Mouse (Mus musculus) forebrain, embryonic 13.5 days (tissue): Measurements from ENCODE around the gene Pltp. TPM values are rescaled to one million over a fixed set of nuclear protein-coding genes. Genes with fewer than 3 reads are reported as not detected.
A peak's percentile ranks its signal among the peaks of the same experiment; 100 is the strongest.
"Not testable (repeated sequence)": the region's sequence is repeated elsewhere in the genome, so short reads cannot be mapped to it uniquely, and the experiment has no call there.

Experiments used
- ATAC-seq: fragments of 200-750 bp; cut with Nextera tagmentation; 2 replicates; pipeline ENCODE4 v1.8.0; 2017
- H3K27ac ChIP-seq: fragments of 300-500 bp; sonication (generic); 2 replicates; pipeline ENCODE4 v1.5.1; 2015; ENCODE audit warnings: inconsistent platforms, mild to moderate bottlenecking, moderate library complexity
- H3K27me3 ChIP-seq: fragments of 300-500 bp; sonication (generic); 2 replicates; pipeline ENCODE4 v1.6.1; 2015; ENCODE audit warnings: mild to moderate bottlenecking, inconsistent platforms
- H3K36me3 ChIP-seq: fragments of 300-500 bp; sonication (generic); 2 replicates; pipeline ENCODE4 v1.6.1; 2015; ENCODE audit warnings: mild to moderate bottlenecking, inconsistent platforms; ENCODE audit not compliant: poor library complexity, severe bottlenecking
- H3K4me1 ChIP-seq: fragments of 300-500 bp; sonication (generic); 2 replicates; pipeline ENCODE4 v1.6.1; 2015; ENCODE audit warnings: inconsistent platforms
- H3K4me2 ChIP-seq: fragments of 300-500 bp; sonication (generic); 2 replicates; pipeline ENCODE4 v1.6.1; 2015; ENCODE audit warnings: inconsistent platforms, mild to moderate bottlenecking, moderate library complexity
- H3K4me3 ChIP-seq: fragments of 300-500 bp; sonication (generic); 2 replicates; pipeline ENCODE4 v1.5.1; 2015; ENCODE audit warnings: mild to moderate bottlenecking, inconsistent platforms
- H3K9ac ChIP-seq: fragments of 300-500 bp; sonication (generic); 2 replicates; pipeline ENCODE4 v1.6.1; 2015; ENCODE audit warnings: mild to moderate bottlenecking, inconsistent platforms
- H3K9me3 ChIP-seq: fragments of 300-500 bp; sonication (generic); replicated peaks from 2 replicates; pipeline ENCODE4 v1.6.1; 2016; ENCODE audit warnings: inconsistent platforms
- WGBS: fragments of 180-500 bp; shearing (Covaris S2); methylation state at CpG from one replicate; pipeline ENCODE4 v1.1.7; 2015; 5-methylcytosine and 5-hydroxymethylcytosine counted together
- polyA plus RNA-seq: library from polyadenylated mRNA; unstranded; fragments of >200 nt; fragmentation: Nextera tagmentation; extraction: Ambion mirVana; gene quantifications from 2 replicates; pipeline ENCODE4 v1.2.1, GENCODE M21; 2015

Gene Pltp
- polyA plus RNA-seq, 1 experiment from 2014 or later: 34.3 TPM

DNA sequence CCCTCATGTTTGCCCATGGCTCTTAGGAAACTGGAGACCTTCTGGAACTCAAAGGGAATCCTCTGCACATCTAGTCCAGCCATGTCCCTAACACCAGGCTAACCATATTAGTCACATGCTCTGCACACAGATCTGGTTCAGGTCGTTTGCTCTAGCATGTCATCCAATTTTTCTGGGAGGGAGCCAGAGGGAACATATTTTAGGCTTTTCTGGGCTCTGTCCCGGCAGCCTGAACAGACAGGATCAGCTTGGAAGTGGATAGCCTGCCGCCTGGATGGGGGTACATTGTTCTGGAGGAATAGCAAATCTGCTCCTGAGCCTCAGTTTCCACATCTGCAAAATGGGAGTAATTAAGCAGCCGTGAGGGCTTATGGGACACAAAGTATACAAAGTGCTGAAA lies 3.6 kb upstream of the Pltp start:
- no peak overlapping the region for H3K4me2 ChIP-seq
- 75% methylated on average over 4 of the region's 4 CpGs for WGBS
- no peak overlapping the region for H3K9ac ChIP-seq
- no peak for ATAC-seq
- peaks cover 37% of the 10 kb centered on the region for H3K27me3 ChIP-seq
- no peak overlapping the region for H3K4me3 ChIP-seq
- H3K9me3 ChIP-seq: no peaks in the 10 kb centered on the region
- no peaks in the 10 kb centered on the region for H3K36me3 ChIP-seq
- H3K4me1 ChIP-seq: peaks cover 32% of the 10 kb centered on the region
- no peak overlapping the region for H3K27ac ChIP-seq

DNA sequence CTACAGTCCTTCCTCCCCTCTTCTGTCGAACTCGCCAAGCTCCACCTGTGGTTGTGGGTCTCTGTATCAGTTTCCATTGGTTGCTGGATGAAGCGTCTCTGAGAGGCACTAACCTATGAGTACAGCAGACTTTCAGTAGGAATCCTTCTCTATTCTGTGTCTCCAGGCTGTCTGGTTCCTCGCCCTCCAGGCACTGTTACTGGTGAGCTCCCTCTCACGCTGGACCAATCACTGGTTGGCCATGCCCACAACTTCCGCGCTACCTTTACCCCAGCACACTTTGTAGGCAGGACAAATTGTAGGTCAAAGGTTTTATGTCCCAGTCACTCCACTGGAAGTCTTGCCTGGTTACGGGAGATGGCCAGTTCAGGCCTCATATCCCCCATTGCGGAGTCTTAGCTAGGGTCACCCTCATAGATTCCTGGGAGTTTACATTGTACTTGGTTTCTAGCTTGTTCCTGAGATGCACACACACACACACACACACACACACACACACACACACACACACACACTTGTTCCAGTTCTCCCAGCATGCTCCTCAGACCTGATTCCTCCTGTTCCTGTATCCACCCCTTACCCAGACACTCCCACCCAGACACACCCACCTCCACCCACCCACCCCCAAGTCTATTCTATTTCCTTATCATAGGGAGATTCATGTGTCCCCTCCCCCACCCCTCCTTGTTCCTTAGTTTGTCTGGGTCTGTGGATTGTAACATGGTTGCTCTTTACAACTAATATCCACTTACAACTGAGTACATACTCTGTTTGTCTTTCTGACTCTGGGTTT lies 2.3 kb upstream of the Pltp start:
- Histone ChIP-seq H3K36me3 (no peaks in the 10 kb centered on the region), H3K27ac (no peak overlapping the region), H3K4me1 (peaks cover 32% of the 10 kb centered on the region), H3K9me3 (no peaks in the 10 kb centered on the region), H3K4me3 (no peak overlapping the region), H3K4me2 (no peak overlapping the region), H3K9ac (no peak overlapping the region), H3K27me3 (peaks cover 48% of the 10 kb centered on the region)
- WGBS: 60% methylated on average over 9 of the region's 9 CpGs
- ATAC-seq: no peak

DNA sequence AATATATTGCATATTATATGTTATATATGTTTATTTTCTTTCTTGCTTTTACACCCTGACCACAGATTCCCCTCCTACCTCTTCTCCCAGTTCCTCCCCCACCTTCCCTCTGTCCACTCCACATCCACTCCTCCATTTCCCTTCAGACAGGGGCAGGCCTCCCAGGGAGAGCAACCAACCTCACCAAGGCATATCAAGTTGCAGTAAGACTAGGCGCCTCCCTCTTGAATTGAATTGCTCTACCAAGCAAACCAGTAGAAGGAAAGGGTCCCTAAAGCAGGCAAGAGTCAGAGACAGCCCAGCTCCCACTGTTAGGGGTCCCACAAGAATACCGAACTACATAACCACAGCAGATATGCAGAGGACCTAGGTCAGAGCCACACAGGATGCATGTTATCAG lies 1.6 kb upstream of the Pltp start:
- H3K36me3 ChIP-seq: no peaks in the 10 kb centered on the region
- ATAC-seq: no peak
- H3K27ac ChIP-seq: no peak overlapping the region
- 56% methylated on average over 2 of the region's 2 CpGs for WGBS
- peaks cover 32% of the 10 kb centered on the region for H3K4me1 ChIP-seq
- no peak overlapping the region for H3K4me2 ChIP-seq
- H3K4me3 ChIP-seq: no peak overlapping the region
- no peaks in the 10 kb centered on the region for H3K9me3 ChIP-seq
- H3K27me3 ChIP-seq: peaks cover 53% of the 10 kb centered on the region
- no peak overlapping the region for H3K9ac ChIP-seq

DNA sequence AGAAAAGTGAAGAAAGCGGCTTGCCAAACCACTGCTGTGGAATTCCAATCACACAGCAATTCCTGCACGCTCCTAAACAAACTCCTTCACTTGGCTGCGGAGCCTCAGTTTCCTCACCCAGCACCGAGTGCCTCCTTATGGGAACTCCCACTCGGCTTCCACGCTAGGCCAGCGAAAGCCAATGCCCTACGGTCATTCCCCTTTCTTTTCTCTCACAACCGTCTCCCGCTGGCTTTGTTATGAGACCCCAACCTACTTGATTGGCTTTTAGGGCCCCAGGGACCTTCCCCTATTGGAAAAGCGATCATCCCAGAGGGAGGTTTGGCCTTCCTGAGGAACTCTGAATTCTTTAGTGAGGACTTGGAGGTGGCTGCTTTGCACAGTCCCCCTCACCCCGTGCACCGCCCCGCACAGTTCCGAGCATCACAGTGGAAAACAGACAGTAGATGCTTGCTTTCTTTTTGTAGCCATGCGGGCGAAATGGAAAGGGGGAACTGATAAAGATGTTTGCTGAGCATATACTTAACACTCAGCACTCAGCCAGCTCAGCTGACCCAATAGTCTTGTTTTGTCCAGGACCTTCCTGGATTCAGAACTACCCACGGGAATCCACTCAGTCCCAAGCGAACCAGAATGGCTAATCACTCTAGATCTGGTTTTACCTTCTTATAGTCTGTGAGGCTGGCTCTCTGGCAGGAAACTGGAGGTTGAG lies 487 bp upstream of the Pltp start:
- ATAC-seq: 0 out of 2 replicates have a peak, but pooled peaks have one; percentile 17
- WGBS: 2% methylated on average over 19 of the region's 19 CpGs
- H3K9ac ChIP-seq: peak overlapping the region; percentile 61

DNA sequence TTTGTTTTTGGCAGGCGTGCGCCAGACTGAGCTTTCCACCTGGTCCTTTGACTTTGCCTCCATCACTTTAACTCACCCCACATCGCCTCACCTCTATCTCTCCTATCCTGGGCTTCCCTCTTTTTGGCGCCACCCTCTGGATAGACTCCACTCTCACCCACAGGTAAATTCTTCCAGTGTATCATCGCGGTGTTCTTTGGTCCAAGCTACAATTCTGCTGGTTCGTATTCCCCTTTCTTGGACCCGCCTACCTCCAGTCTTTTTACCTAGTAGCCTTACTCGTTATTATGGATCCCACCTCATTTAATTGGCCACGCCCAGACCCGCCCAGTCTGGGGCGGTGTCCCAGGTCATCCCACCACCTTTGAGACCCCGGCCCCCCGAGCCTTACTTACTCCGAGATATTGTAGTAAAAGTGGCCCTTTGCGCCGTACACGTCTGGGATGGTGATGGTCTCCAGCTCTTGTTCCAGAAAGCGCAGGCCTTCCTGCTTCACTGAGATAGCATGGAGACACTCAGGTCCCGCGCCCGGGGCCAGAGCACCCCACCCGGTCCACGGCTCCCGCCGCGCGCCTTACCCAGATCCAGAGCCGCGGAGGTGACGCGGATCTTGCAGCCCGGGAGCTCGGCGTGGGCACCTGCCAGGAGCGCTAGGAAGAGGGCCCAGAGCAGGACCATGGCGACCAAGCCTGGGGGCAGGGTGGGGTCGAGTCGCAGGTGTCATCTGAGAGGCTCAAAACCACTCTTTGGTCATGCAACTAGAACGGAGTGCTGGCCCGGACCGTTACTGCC lies 1.0 kb downstream of the Pltp start:
- peak overlapping the region; percentile 61 for H3K9ac ChIP-seq
- H3K36me3 ChIP-seq: no peaks in the 10 kb centered on the region
- H3K27ac ChIP-seq: no peak overlapping the region
- H3K27me3 ChIP-seq: peaks cover 56% of the 10 kb centered on the region
- WGBS: under 1% methylated on average over 42 of the region's 42 CpGs
- H3K4me2 ChIP-seq: peak overlapping the region; percentile 96
- no peak for ATAC-seq
- H3K4me1 ChIP-seq: peaks cover 22% of the 10 kb centered on the region
- H3K4me3 ChIP-seq: peak overlapping the region; percentile 49
- H3K9me3 ChIP-seq: no peaks in the 10 kb centered on the region

More for the DNA sequence above, 487 bp upstream of the Pltp start:
- H3K4me3 ChIP-seq: peak overlapping the region; percentile 49
- no peaks in the 10 kb centered on the region for H3K9me3 ChIP-seq
- H3K27me3 ChIP-seq: peaks cover 56% of the 10 kb centered on the region
- peaks cover 32% of the 10 kb centered on the region for H3K4me1 ChIP-seq
- no peak overlapping the region for H3K27ac ChIP-seq
- H3K4me2 ChIP-seq: peak overlapping the region; percentile 96
- H3K36me3 ChIP-seq: no peaks in the 10 kb centered on the region

DNA sequence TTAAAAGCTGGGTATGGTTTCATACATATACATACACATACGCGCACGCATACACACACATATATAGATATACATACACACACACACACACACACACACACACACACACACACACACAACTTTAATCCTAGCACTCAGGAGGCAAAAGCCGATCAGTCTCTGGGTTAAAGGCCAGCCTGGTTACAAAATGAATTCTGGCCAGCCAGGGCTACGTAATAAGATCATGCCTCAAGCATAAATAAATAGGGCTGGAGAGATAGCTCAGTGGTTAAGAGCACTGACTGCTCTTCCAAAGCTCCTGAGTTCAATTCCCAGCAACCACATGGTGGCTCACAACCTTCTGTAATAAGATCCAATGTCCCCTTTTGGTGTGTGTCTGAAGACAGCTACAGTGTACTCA lies 1.9 kb downstream of the Pltp start:
- ATAC-seq, H3K4me3 ChIP-seq, H3K27ac ChIP-seq, H3K9ac ChIP-seq, H3K9me3 ChIP-seq, H3K4me2 ChIP-seq, H3K36me3 ChIP-seq: not testable (repeated sequence)
- peaks cover 56% of the 10 kb centered on the region for H3K27me3 ChIP-seq
- WGBS: 81% methylated on average over 5 of the region's 5 CpGs
- H3K4me1 ChIP-seq: peaks cover 22% of the 10 kb centered on the region

DNA sequence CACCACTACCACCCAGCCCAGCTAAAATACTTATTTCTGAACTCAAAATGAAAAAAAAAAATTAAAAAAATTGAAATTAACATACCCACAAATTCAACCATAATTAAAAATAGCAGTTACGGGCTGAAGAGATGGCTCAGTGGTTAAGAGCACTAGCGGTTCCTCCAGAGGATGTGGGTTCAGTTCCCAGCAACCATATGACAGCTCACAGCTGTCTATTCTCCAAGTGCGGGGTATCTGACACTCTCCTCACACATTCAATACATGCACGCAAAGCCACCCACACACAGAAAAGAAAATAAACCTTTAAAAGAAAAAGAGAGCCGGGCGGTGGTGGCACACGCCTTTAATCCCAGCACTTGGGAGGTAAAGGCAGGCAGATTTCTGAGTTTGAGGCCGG lies 7.5 kb downstream of the Pltp start:
- ATAC-seq: no peak

DNA sequence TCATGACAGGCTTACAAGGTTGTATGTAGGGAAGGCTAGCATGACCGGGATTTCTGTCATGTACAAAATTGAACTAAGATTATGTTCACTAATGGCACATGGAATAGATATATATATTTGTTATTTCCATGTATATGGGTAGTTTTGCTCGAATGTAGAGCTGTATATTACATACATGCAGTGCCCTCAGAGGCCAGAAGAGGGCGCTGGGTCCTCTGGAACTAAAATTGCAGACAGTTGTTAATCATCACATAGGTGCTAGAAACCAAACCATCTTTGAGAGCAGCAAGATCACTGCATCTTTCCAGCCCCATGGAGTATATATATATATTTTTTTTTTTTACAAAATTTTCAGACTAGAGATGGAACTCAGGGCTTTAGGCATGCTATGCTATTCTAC lies 11.7 kb downstream of the Pltp start:
- no peaks in the 10 kb centered on the region for H3K9me3 ChIP-seq
- H3K27me3 ChIP-seq: no peaks in the 10 kb centered on the region
- no peaks in the 10 kb centered on the region for H3K36me3 ChIP-seq
- H3K27ac ChIP-seq: no peak overlapping the region
- H3K4me3 ChIP-seq: no peak overlapping the region
- no peak overlapping the region for H3K9ac ChIP-seq
- H3K4me1 ChIP-seq: no peaks in the 10 kb centered on the region
- WGBS: 55% methylated on average over 3 of the region's 3 CpGs
- H3K4me2 ChIP-seq: no peak overlapping the region
- no peak for ATAC-seq

More for the DNA sequence above, 7.5 kb downstream of the Pltp start:
- H3K4me1 ChIP-seq: no peaks in the 10 kb centered on the region
- no peaks in the 10 kb centered on the region for H3K9me3 ChIP-seq
- no peak overlapping the region for H3K9ac ChIP-seq
- no peak overlapping the region for H3K27ac ChIP-seq
- WGBS: 91% methylated on average over 8 of the region's 8 CpGs
- H3K4me2 ChIP-seq: no peak overlapping the region
- H3K4me3 ChIP-seq: no peak overlapping the region
- H3K36me3 ChIP-seq: no peaks in the 10 kb centered on the region
- H3K27me3 ChIP-seq: peaks cover 10% of the 10 kb centered on the region

DNA sequence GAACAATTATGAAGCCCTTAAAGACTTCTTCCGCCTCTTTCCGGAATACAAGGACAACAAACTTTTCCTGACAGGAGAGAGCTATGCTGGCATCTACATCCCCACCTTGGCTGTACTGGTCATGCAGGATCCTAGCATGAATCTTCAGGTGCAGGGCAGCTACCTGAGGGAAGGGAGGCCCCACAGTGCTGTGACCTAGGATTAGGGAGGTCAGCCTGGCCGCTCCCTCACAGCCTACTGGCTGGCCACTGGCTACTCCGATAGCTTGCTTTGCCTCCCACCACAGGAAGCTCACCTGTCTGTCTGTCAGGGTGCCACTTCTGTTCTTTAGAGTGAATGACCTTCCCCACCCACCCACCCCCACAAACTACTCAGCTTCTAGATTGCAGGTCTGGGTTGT lies 22.3 kb downstream of the Pltp start:
- Histone ChIP-seq H3K27ac (no peak overlapping the region), H3K4me2 (peak overlapping the region; percentile 95), H3K4me1 (peaks cover 23% of the 10 kb centered on the region), H3K36me3 (peaks cover 38% of the 10 kb centered on the region), H3K9me3 (no peaks in the 10 kb centered on the region), H3K27me3 (no peaks in the 10 kb centered on the region), H3K9ac (0 out of 2 replicates have a peak overlapping the region, but pooled peaks have one; percentile 74), H3K4me3 (peak overlapping the region; percentile 58; the same call in 1 of the 2 replicates)
- ATAC-seq: no peak
- 93% methylated on average over 4 of the region's 4 CpGs for WGBS

DNA sequence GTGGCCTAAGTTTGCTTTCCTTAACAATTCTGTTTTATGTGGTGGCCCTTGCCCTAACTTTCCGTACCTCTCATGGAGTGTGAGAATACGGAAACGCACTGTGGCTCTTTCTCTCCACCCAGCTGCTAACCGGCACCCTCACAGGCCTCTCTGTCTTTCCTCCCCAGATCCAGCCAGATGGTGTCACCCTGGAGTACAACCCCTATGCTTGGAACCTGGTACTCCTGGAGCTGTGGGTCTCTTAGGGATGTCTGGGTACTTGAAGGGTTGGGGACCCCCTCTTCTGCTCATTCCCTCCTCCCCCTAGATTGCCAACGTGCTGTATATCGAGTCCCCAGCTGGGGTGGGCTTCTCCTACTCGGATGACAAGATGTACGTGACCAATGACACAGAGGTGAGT lies 23.0 kb downstream of the Pltp start:
- Histone ChIP-seq H3K4me1 (peaks cover 23% of the 10 kb centered on the region), H3K9ac (peak overlapping the region; percentile 74), H3K9me3 (no peaks in the 10 kb centered on the region), H3K4me3 (peak overlapping the region; percentile 58), H3K4me2 (peak overlapping the region; percentile 95), H3K27me3 (no peaks in the 10 kb centered on the region), H3K27ac (no peak overlapping the region), H3K36me3 (peaks cover 32% of the 10 kb centered on the region)
- 43% methylated on average over 8 of the region's 8 CpGs for WGBS
- ATAC-seq: no peak

DNA sequence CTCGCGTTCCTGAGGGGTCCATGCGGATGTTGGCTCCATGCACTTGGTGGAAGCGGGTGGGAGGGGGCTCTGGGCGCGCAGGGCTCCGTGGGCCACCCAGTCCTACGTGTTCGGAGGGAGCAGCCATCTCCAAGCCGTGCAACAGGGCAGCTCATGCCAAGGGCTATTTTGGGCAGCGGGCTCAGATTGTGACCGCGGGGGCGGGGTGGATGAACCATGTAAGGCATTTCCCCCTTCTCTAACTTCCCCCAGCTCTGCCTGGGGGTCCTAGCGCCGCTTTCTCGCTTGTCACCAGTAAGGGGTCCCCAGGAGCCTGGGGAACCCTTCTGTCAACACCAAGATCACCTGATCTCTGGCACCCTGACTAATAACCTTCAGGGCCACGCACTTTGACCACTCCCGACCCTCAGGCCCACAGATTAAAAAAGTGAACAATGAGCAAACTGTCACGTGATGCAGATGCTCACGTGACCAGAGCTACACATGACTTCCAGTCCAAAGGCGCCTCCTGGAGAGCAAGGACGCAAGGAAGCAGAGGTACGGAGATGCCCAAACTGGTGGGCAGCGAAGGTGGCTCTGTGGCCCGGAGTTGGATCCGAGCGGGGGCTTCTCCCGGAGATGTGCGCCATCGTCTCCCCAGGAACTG lies 24.1 kb downstream of the Pltp start, which contains the start of gene Neurl2:
Gene Neurl2 (minus strand): TSS at position 143 of the 646 bp plus-strand sequence.
- Histone ChIP-seq H3K27me3 (no peaks in the 10 kb centered on the region), H3K4me3 (peak within 1 kb of the TSS; percentile 58), H3K9me3 (no peaks in the 10 kb centered on the region), H3K4me2 (peak within 1 kb of the TSS; percentile 95), H3K36me3 (peaks cover 28% of the 10 kb centered on the region), H3K27ac (peak within 1 kb of the TSS; percentile 68), H3K4me1 (peaks cover 23% of the 10 kb centered on the region), H3K9ac (peak within 1 kb of the TSS; percentile 74)
- ATAC-seq: peak; percentile 76
- WGBS: under 1% methylated on average over 31 of the region's 31 CpGs
